Mouse (Mus musculus) liver, embryonic 14.5 days (tissue): Measurements from ENCODE around the gene Lipc.

ENCODE experiments used
- CTCF ChIP-seq: IDR thresholded peaks from 2 replicates; pipeline ENCODE4 v1.5.1; 2016; ENCODE audit warnings: antibody characterized with exemption, low read depth, control low read depth
- EP300 ChIP-seq: IDR thresholded peaks from 2 replicates; pipeline ENCODE4 v1.6.1; 2016; ENCODE audit warnings: antibody characterized with exemption, low read depth

- no peak for TF ChIP-seq EP300
- TF ChIP-seq CTCF: no peak
These were observed 84.6 kb downstream of the Lipc start for GRCm38 (mm10) chr9:70867381-70867780.
